In genomic region chr5:32416881-32417280, GRCm38 (mm10) we compare ENCODE assay signal across 10 mouse cellular contexts. TPM values are rescaled to one million over a fixed set of nuclear protein-coding genes. Genes with fewer than 3 reads are reported as not detected.
DNase-seq lines count a peak whose midpoint lies in the region; ATAC-seq and TF ChIP-seq lines count a peak whose summit lies in the region.
"Had no signal": no experiment of that assay in that cellular context is flagged by ENCODE, and none has a peak within 500 bp of the region (broad histone marks: within the 10 kb centered on the region; RNA-seq: fewer than 3 reads in every experiment).

No protein-coding gene starts in this region.

- H3K9ac ChIP-seq in heart, embryonic 11.5 days (ENCODE audit: low read depth, low read length): no peak overlapping the region
- no peak overlapping the region for H3K9ac ChIP-seq in intestine, embryonic 15.5 days
- H3K9ac ChIP-seq: forebrain, embryonic 15.5 days; liver, embryonic 15.5 days had no signal

- peak; percentile 72 for ATAC-seq in Patski
- peak; percentile 66; the same call in 1 of the 2 replicates for ATAC-seq in heart, embryonic 11.5 days (replicated peaks; ENCODE audit: insufficient number of reproducible peaks, low FRiP score, low TSS enrichment)
- ATAC-seq in intestine, embryonic 15.5 days: no peak
- ATAC-seq: forebrain, embryonic 15.5 days had no signal

- peak overlapping the region; percentile 84 for H3K27ac ChIP-seq in heart, embryonic 11.5 days (ENCODE audit: low read depth, low read length)
- H3K27ac ChIP-seq in intestine, embryonic 15.5 days: no peak overlapping the region
- H3K27ac ChIP-seq: forebrain, embryonic 15.5 days; liver, embryonic 15.5 days had no signal

- H3K27me3 ChIP-seq in Patski: no peaks in the 10 kb centered on the region
- no peaks in the 10 kb centered on the region for H3K27me3 ChIP-seq in heart, embryonic 11.5 days (ENCODE audit: control insufficient read depth, insufficient read depth, low read length)
- H3K27me3 ChIP-seq in intestine, embryonic 15.5 days (replicated peaks): no peaks in the 10 kb centered on the region
- H3K27me3 ChIP-seq: forebrain, embryonic 15.5 days; liver, embryonic 15.5 days had no signal

- peak overlapping the region; percentile 30 for H3K4me2 ChIP-seq in heart, embryonic 11.5 days
- no peak overlapping the region for H3K4me2 ChIP-seq in intestine, embryonic 15.5 days (replicated peaks)
- H3K4me2 ChIP-seq: forebrain, embryonic 15.5 days; liver, embryonic 15.5 days had no signal

- WGBS in heart, embryonic 11.5 days (ENCODE audit: insufficient replicate concordance): 17% methylated on average over 4 of the region's 4 CpGs
- WGBS in intestine, embryonic 15.5 days: 50% methylated on average over 4 of the region's 4 CpGs

- H3K9me3 ChIP-seq in heart, embryonic 11.5 days (replicated peaks; ENCODE audit: control insufficient read depth, low read length): no peaks in the 10 kb centered on the region
- no peaks in the 10 kb centered on the region for H3K9me3 ChIP-seq in intestine, embryonic 15.5 days
- H3K9me3 ChIP-seq: forebrain, embryonic 15.5 days; liver, embryonic 15.5 days had no signal

- H3K4me3 ChIP-seq in heart, embryonic 11.5 days (ENCODE audit: low read depth, low read length): no peak overlapping the region
- H3K4me3 ChIP-seq in intestine, embryonic 15.5 days (replicated peaks): no peak overlapping the region
- H3K4me3 ChIP-seq: forebrain, embryonic 15.5 days; liver, embryonic 15.5 days had no signal

- in situ Hi-C loops in Patski (cut with MboI; ENCODE audit: low pct_unique_long_range_greater_than_20kb): no loop called here

- CTCF ChIA-PET in Patski (lab: Charles Lee): interaction anchor here (1.3 to 1.5 kb wide), 2 partner anchors 9 to 13 kb away, joined by 3 to 5 read pairs; no protein-coding TSS in a partner anchor

- no peak for DNase-seq in Patski (ENCODE audit: low read depth, low spot score)
- DNase-seq in adrenal gland, postnatal 25 days: peak; percentile 51
- peak; percentile 46 to 70 for DNase-seq in kidney, postnatal 4 days
- DNase-seq in spleen, postnatal 36 days (ENCODE audit: low spot score in 2 of 2): no peak
- DNase-seq in cerebellum, adult 9-11 months: no peak
- no peak for DNase-seq in right cerebral cortex, postnatal 25 days

- no peak for TF ChIP-seq CTCF in Patski (IDR thresholded peaks at IDR 0.05)

- no peaks in the 10 kb centered on the region for H3K36me3 ChIP-seq in heart, embryonic 11.5 days (ENCODE audit: control insufficient read depth, insufficient read depth, low read length)
- no peaks in the 10 kb centered on the region for H3K36me3 ChIP-seq in intestine, embryonic 15.5 days
- H3K36me3 ChIP-seq: forebrain, embryonic 15.5 days; liver, embryonic 15.5 days had no signal

- peaks cover 20% of the 10 kb centered on the region for H3K4me1 ChIP-seq in heart, embryonic 11.5 days (ENCODE audit: control insufficient read depth, insufficient read depth, low read length)
- peaks cover 19% of the 10 kb centered on the region; the same call in 1 of the 2 replicates for H3K4me1 ChIP-seq in intestine, embryonic 15.5 days (replicated peaks)

- POLR2A ChIA-PET in Patski (lab: Charles Lee): no interaction called here

RNA-seq across cellular contexts. Expression of gene Ppp1cb, which starts 41.8 kb away (rescaled TPM):
- 243 TPM for polyA plus RNA-seq in Patski (2021)
- total RNA-seq in adrenal gland, postnatal 25 days (2021): 445 and 531 TPM in 2 replicates
- polyA plus RNA-seq in heart, embryonic 11.5 days (2014; fragmentation: Nextera tagmentation; extraction: Ambion mirVana): 264 and 300 TPM in 2 replicates
- polyA plus RNA-seq in intestine, embryonic 15.5 days (2015; fragmentation: Nextera tagmentation; extraction: Ambion mirVana): 200 and 237 TPM in 2 replicates

Comparison
In these comparisons a context has a peak if more than half of its experiments do, and no peak if none do; other contexts are left out.
1. DNase-seq: peak in adrenal gland, postnatal 25 days (single experiment) and kidney, postnatal 4 days (2 of 2); none in Patski (single experiment), spleen, postnatal 36 days (0 of 2), cerebellum, adult 9-11 months (single experiment) and right cerebral cortex, postnatal 25 days (single experiment).